Mouse (Mus musculus): Measurements from ENCODE around the gene Amz2. TPM values are rescaled to one million over a fixed set of nuclear protein-coding genes. Genes with fewer than 3 reads are reported as not detected.
A peak's percentile ranks its signal among the peaks of the same experiment; 100 is the strongest.

Gene Amz2
- polyA plus RNA-seq, 1 experiment = 22.9 TPM

DNA sequence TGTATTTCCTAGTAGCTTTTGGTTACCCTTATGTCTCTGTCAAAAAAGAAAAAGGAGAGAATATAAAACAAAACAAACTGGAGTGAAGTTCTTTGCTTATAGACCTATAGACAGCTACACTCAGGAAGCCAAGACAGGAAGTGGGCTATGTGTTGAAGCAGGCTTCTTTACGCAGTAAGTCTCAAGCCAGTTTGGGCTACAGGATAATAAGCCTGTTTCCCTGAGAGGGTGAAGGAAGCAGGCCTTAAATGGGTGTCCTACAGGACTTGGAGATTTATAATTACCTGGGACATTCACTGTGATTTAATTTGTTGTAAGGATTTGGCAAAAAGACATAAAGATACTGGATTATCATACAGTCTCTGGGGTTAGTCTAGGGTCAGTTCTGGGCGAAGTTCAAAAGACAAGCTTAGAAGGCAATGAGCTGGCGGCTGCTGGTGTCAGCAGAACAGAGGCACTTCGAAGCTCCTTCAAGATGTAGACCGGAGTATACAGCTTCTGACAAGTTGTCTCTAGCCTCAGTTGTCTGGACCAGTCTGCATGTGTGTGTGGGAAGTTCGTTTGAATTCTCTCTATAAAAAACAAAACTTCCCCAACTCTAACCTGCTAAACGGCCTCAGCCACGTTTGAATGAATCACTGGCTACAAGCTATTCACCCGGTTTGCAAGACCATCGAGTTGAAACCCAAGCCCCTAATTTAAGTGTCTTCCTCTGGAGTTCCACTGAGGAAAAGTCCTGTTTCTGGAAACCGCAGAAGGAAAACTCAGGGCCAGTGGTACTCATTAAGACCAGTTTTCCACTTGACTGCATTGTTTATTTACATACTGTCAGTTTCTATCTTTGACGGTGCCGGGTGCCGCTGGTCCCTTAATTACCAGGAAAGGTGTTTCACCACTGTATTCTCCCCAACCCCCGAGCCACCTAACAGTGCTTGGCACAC lies 45.4 kb downstream of the Amz2 start:
- Histone ChIP-seq H3K36me3 (ENCODE audit: control insufficient read depth, insufficient read depth) (no peaks in the 10 kb centered on the region), H3ac (ENCODE audit: control insufficient read depth, insufficient read length, low read depth) (no peak overlapping the region), H3K4me3 (ENCODE audit: insufficient read depth, poor library complexity, severe bottlenecking) (no peak overlapping the region), H3K27me3 (ENCODE audit: control insufficient read depth, insufficient read depth, insufficient read length) (no peaks in the 10 kb centered on the region), H3K79me2 (ENCODE audit: control insufficient read depth, insufficient read depth) (no peaks in the 10 kb centered on the region), H3K79me3 (ENCODE audit: low read depth) (no peaks in the 10 kb centered on the region)
- TF ChIP-seq USF1 (IDR thresholded peaks at IDR 0.05; ENCODE audit: low read depth) (no peak), CTCF (IDR thresholded peaks at IDR 0.05; ENCODE audit: control insufficient read depth, insufficient read depth, insufficient read length) (no peak), FOSL1 (IDR thresholded peaks at IDR 0.05; ENCODE audit: insufficient read depth, low read length, poor library complexity, severe bottlenecking) (no peak), CEBPB (IDR thresholded peaks at IDR 0.05; ENCODE audit: low read depth) (no peak), MAX (IDR thresholded peaks at IDR 0.05) (no peak), MYOG (IDR thresholded peaks at IDR 0.05; ENCODE audit: control insufficient read depth, extremely low read depth, insufficient read length) (no peak), MYOD1 (IDR thresholded peaks at IDR 0.05; ENCODE audit: control insufficient read depth, insufficient read length, low read depth) (no peak)

DNA sequence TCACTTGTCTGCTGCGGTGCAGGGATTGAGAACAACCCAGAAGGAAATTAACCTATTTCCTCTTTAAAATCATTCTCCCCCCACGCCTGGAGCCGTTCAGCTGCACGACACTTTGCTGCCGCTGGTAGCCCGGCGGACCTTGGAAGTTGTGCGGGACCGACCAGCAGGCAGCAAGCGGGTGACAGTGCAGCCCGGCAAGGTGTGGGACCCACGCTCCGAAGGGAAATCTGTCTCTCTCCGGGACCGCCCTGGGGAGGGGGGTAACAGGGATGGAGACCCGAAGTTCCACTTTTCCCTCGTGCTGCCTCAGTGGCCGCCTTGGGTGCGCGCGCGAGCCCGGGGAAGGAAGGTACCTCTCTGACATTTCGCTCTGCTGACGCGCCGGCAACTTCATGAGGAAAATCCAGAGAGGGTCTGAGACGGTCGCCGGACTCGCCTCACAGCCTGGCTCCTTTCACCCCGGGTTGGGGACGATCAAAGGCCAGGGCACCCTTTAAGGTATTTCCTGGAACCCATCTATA lies 46.5 kb downstream of the Amz2 start:
- H3K79me2 ChIP-seq (ENCODE audit: control insufficient read depth, insufficient read depth) = no peaks in the 10 kb centered on the region
- TF ChIP-seq MYOG (IDR thresholded peaks at IDR 0.05; ENCODE audit: control insufficient read depth, extremely low read depth, insufficient read length) (no peak), FOSL1 (IDR thresholded peaks at IDR 0.05; ENCODE audit: insufficient read depth, low read length, poor library complexity, severe bottlenecking) (no peak), MAX (IDR thresholded peaks at IDR 0.05) (no peak), CEBPB (IDR thresholded peaks at IDR 0.05; ENCODE audit: low read depth) (no peak), USF1 (IDR thresholded peaks at IDR 0.05; ENCODE audit: low read depth) (no peak)
- no peaks in the 10 kb centered on the region for H3K27me3 ChIP-seq (ENCODE audit: control insufficient read depth, insufficient read depth, insufficient read length)
- H3ac ChIP-seq (ENCODE audit: control insufficient read depth, insufficient read length, low read depth) = peak overlapping the region; percentile 37
- H3K36me3 ChIP-seq (ENCODE audit: control insufficient read depth, insufficient read depth) = no peaks in the 10 kb centered on the region
- H3K79me3 ChIP-seq (ENCODE audit: low read depth) = no peaks in the 10 kb centered on the region
- H3K4me3 ChIP-seq (ENCODE audit: insufficient read depth, poor library complexity, severe bottlenecking) = no peak overlapping the region

DNA sequence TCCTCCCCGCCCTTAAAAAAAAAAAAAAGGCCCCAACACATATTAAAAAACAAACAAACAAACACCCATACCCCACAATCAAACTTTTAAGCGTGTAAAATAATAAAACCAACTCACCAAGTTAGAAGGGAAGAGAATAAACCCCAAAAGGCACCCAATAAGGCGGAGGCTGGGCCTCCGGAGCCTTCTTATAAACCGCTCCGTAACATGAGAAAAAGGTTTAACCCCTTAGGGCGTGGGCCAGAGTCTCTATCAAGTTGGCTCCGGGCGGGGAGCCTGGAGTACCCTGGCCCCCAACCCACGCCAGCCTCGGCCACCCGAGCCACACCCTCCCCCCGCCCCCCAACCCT lies 47.0 kb downstream of the Amz2 start:
- no peaks in the 10 kb centered on the region for H3K27me3 ChIP-seq (ENCODE audit: control insufficient read depth, insufficient read depth, insufficient read length)
- H3K4me3 ChIP-seq (ENCODE audit: insufficient read depth, poor library complexity, severe bottlenecking) = no peak overlapping the region
- H3K79me3 ChIP-seq (ENCODE audit: low read depth) = no peaks in the 10 kb centered on the region
- TF ChIP-seq FOSL1 (IDR thresholded peaks at IDR 0.05; ENCODE audit: insufficient read depth, low read length, poor library complexity, severe bottlenecking) = no peak
- no peak for TF ChIP-seq MYOG (IDR thresholded peaks at IDR 0.05; ENCODE audit: control insufficient read depth, extremely low read depth, insufficient read length)
- TF ChIP-seq MYOD1 (IDR thresholded peaks at IDR 0.05; ENCODE audit: control insufficient read depth, insufficient read length, low read depth) = no peak
- TF ChIP-seq USF1 (IDR thresholded peaks at IDR 0.05; ENCODE audit: low read depth) = no peak
- TF ChIP-seq CEBPB (IDR thresholded peaks at IDR 0.05; ENCODE audit: low read depth) = no peak
- TF ChIP-seq CTCF (IDR thresholded peaks at IDR 0.05; ENCODE audit: control insufficient read depth, insufficient read depth, insufficient read length) = no peak
- no peak for TF ChIP-seq MAX (IDR thresholded peaks at IDR 0.05)
- no peaks in the 10 kb centered on the region for H3K36me3 ChIP-seq (ENCODE audit: control insufficient read depth, insufficient read depth)
- no peak overlapping the region for H3ac ChIP-seq (ENCODE audit: control insufficient read depth, insufficient read length, low read depth)
- no peaks in the 10 kb centered on the region for H3K79me2 ChIP-seq (ENCODE audit: control insufficient read depth, insufficient read depth)

DNA sequence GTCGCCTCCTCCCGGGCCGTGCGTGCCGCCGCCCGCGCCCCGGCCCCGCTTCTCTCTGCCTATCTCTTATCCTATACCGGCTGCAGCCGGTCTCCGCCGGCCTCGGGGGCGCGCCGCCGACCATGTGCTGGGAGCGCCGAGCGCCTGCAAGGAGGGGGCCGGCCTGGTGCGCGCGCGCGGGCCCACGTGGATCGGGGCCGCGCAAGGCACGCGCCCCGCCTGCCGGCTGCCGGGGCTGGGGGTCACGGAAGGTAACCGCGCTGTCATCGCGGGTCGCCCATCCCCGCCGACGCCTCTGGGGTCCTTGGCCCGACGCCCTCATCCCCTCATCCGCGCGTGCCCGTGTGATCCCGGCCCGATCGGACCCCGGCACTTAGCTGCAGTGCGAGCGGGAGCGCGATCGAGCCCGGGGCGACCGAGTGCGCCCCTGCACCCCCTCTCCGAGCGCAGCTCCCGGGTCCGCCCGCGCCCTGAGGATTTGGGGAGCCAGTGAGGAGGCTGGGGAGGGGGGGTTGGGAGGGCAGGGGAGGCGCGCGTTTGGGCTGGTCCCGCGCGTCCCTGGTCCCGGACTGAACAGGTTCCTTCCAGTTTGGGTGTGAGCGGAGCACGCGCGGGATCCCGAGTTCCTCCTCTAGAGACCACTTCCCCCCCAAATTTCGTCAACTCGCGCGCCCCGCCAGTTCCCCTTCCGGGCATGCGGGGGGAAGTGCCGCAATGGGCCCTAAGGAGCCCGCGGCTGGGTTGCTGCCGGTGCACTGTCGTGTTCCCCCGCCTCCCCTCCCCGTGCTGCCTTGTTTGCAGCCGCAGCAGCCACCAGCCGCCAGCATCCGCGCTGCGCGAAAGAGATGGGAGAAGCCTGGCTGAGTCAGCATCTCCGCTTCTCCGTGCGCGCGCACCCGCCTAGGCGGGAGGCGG lies 47.7 kb downstream of the Amz2 start, which contains the start of the genes Arsg and Slc16a6:
Arsg (plus strand) TSS at position 204 of the 915 bp plus-strand sequence.
Slc16a6 (minus strand) TSS at position 428 of the 915 bp plus-strand sequence.
- no peaks in the 10 kb centered on the region for H3K27me3 ChIP-seq (ENCODE audit: control insufficient read depth, insufficient read depth, insufficient read length)
- no peaks in the 10 kb centered on the region for H3K79me3 ChIP-seq (ENCODE audit: low read depth)
- no peaks in the 10 kb centered on the region for H3K36me3 ChIP-seq (ENCODE audit: control insufficient read depth, insufficient read depth)
- peak within 1 kb of the TSS; percentile 34 for H3K4me3 ChIP-seq (ENCODE audit: insufficient read depth, poor library complexity, severe bottlenecking)
- H3K79me2 ChIP-seq (ENCODE audit: control insufficient read depth, insufficient read depth) = no peaks in the 10 kb centered on the region
- H3ac ChIP-seq (ENCODE audit: control insufficient read depth, insufficient read length, low read depth) = peak within 1 kb of the TSS; percentile 63
- TF ChIP-seq MYOD1 (IDR thresholded peaks at IDR 0.05; ENCODE audit: control insufficient read depth, insufficient read length, low read depth) = no peak
- TF ChIP-seq MAX (IDR thresholded peaks at IDR 0.05) = peak; percentile 22
- no peak for TF ChIP-seq MYOG (IDR thresholded peaks at IDR 0.05; ENCODE audit: control insufficient read depth, extremely low read depth, insufficient read length)
- TF ChIP-seq USF1 (IDR thresholded peaks at IDR 0.05; ENCODE audit: low read depth) = no peak
- no peak for TF ChIP-seq CTCF (IDR thresholded peaks at IDR 0.05; ENCODE audit: control insufficient read depth, insufficient read depth, insufficient read length)
- no peak for TF ChIP-seq FOSL1 (IDR thresholded peaks at IDR 0.05; ENCODE audit: insufficient read depth, low read length, poor library complexity, severe bottlenecking)

DNA sequence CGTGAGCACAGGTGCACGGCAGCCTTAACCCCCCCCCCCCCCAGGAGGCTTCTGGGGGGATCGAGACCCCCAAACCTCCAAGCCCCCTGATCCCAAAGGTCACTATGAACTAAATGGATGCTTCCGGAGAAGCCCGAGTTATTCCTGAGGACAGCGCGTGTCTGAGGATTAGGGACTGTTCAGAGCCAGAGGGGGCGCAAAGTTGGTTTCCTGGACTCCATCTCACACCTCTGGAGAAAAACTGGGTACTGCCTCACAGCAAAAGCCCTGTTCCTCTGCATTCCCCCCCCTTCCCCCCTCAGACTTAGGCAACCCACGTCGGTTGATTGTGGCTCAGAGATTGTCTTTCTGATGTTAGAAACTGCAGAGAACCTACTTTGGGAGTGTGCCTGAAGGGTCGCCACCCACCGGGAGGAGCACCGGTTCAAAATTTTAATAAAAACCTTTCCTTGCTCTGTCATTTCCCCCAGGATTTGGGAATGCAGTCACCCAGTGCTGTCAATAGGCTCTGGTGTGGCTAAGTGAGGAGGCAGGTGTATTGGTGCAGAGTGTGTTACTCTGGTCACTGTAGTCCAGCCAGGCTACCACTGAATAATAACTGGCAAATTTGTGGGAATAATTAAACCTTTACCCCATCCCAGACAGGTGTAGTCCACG lies 48.5 kb downstream of the Amz2 start:
- Histone ChIP-seq H3K79me3 (ENCODE audit: low read depth) (no peaks in the 10 kb centered on the region), H3K79me2 (ENCODE audit: control insufficient read depth, insufficient read depth) (no peaks in the 10 kb centered on the region), H3K4me3 (ENCODE audit: insufficient read depth, poor library complexity, severe bottlenecking) (no peak overlapping the region), H3ac (ENCODE audit: control insufficient read depth, insufficient read length, low read depth) (no peak overlapping the region), H3K36me3 (ENCODE audit: control insufficient read depth, insufficient read depth) (no peaks in the 10 kb centered on the region), H3K27me3 (ENCODE audit: control insufficient read depth, insufficient read depth, insufficient read length) (no peaks in the 10 kb centered on the region)
- TF ChIP-seq FOSL1 (IDR thresholded peaks at IDR 0.05; ENCODE audit: insufficient read depth, low read length, poor library complexity, severe bottlenecking) (no peak), MYOD1 (IDR thresholded peaks at IDR 0.05; ENCODE audit: control insufficient read depth, insufficient read length, low read depth) (no peak), MYOG (IDR thresholded peaks at IDR 0.05; ENCODE audit: control insufficient read depth, extremely low read depth, insufficient read length) (no peak), CEBPB (IDR thresholded peaks at IDR 0.05; ENCODE audit: low read depth) (no peak), USF1 (IDR thresholded peaks at IDR 0.05; ENCODE audit: low read depth) (no peak), MAX (IDR thresholded peaks at IDR 0.05) (no peak), CTCF (IDR thresholded peaks at IDR 0.05; ENCODE audit: control insufficient read depth, insufficient read depth, insufficient read length) (no peak)
